Mouse (Mus musculus) ovary, postnatal 36 days (tissue): ENCODE data around the gene Olfr463.

Experiments used
- DNase-seq: peaks from one replicate; pipeline ENCODE4 v3.0.0; 2022; ENCODE audit warnings: low spot score, mixed read lengths

The Olfr463 gene

DNA sequence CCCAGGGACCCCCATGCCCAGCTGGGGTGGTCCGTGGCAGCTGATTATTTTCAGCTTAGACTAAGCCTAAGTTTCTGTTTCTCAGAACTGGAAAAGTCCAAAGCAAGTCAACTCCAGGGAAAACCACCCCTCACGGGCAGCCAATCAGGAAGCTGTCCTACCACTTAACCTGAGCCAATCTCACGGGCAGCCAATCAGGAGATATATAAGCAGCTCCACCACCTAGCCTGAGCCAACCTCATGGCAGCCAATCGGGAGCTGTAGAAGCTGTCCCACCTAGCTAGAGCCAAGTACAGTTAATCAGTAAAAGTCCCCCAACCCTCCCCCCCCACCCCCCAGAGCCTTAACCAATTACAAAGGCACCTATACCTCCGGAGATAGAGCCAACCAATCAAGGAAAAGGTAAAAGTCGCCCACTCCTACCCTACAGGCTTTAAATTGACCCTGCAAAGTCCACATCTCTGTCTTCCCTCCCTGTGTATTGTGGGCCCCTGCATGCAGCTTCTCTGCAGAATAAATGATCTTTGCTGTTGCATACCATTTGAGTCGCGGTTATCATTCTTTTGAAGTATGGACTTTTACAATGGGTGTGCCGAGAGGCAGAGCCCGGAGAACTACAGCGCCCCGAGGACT lies 50.1 kb downstream of the Olfr463 start:
- no peak for DNase-seq
